Mouse (Mus musculus) stomach, embryonic 15.5 days (tissue): ENCODE measurements around the gene Hyal2. TPM values are rescaled to one million over a fixed set of nuclear protein-coding genes. Genes with fewer than 3 reads are reported as not detected.
A peak's percentile ranks its signal among the peaks of the same experiment; 100 is the strongest.

Source experiments
- ATAC-seq: fragments of 200-750 bp; cut with Nextera tagmentation; 2 replicates; pipeline ENCODE4 v1.8.0; 2017; ENCODE audit warnings: low read depth, moderate number of reproducible peaks, moderate TSS enrichment; ENCODE audit not compliant: insufficient read depth, low FRiP score
- H3K27ac ChIP-seq: fragments of 300-500 bp; sonication (generic); 2 replicates; pipeline ENCODE4 v1.5.1; 2015; ENCODE audit warnings: mild to moderate bottlenecking, inconsistent platforms
- H3K27me3 ChIP-seq: fragments of 300-500 bp; sonication (generic); replicated peaks from 2 replicates; pipeline ENCODE4 v1.6.1; 2015; ENCODE audit warnings: inconsistent platforms
- H3K36me3 ChIP-seq: fragments of 300-500 bp; sonication (generic); 2 replicates; pipeline ENCODE4 v1.6.1; 2015; ENCODE audit warnings: inconsistent platforms
- H3K4me1 ChIP-seq: fragments of 300-500 bp; sonication (generic); 2 replicates; pipeline ENCODE4 v1.6.1; 2015; ENCODE audit warnings: inconsistent platforms
- H3K4me2 ChIP-seq: fragments of 300-500 bp; sonication (generic); 2 replicates; pipeline ENCODE4 v1.6.1; 2015; ENCODE audit warnings: mild to moderate bottlenecking, inconsistent platforms
- H3K4me3 ChIP-seq: fragments of 300-500 bp; sonication (generic); replicated peaks from 2 replicates; pipeline ENCODE4 v1.5.1; 2015; ENCODE audit warnings: inconsistent platforms
- H3K9ac ChIP-seq: fragments of 300-500 bp; sonication (generic); 2 replicates; pipeline ENCODE4 v1.6.1; 2015; ENCODE audit warnings: inconsistent platforms
- H3K9me3 ChIP-seq: fragments of 300-500 bp; sonication (generic); 2 replicates; pipeline ENCODE4 v1.6.1; 2016; ENCODE audit warnings: inconsistent platforms
- WGBS: fragments of 180-500 bp; shearing (Covaris S2); methylation state at CpG from one replicate; pipeline ENCODE4 v1.1.7; 2015; 5-methylcytosine and 5-hydroxymethylcytosine counted together
- polyA plus RNA-seq: library from polyadenylated mRNA; unstranded; fragments of >200 nt; fragmentation: Nextera tagmentation; extraction: Ambion mirVana; gene quantifications from 2 replicates; pipeline ENCODE4 v1.2.1, GENCODE M21; 2015

Gene Hyal2
- polyA plus RNA-seq: 84.2 and 85.4 TPM in 2 replicates

- H3K27ac ChIP-seq: peak within 1 kb of the TSS; percentile 91
- 14% methylated on average over 18 of the region's 18 CpGs for WGBS
- no peak for ATAC-seq
Measured at GRCm38 (mm10) chr9:107567702-107568319, at the start of gene Hyal2. TSS of gene Hyal2 (plus strand) at chr9:107567945.

GRCm38 (mm10) chr9:107520331-107520730, 47.4 kb upstream of the Hyal2 start:
- ATAC-seq: no peak
- Histone ChIP-seq H3K36me3 (no peaks in the 10 kb centered on the region), H3K9me3 (no peaks in the 10 kb centered on the region), H3K4me3 (no peak overlapping the region), H3K27ac (no peak overlapping the region), H3K9ac (no peak overlapping the region), H3K27me3 (peaks cover 4% of the 10 kb centered on the region; the same call in 1 of the 2 replicates), H3K4me1 (peaks cover 17% of the 10 kb centered on the region; the same call in 1 of the 2 replicates), H3K4me2 (no peak overlapping the region)
- 65% methylated on average over 6 of the region's 6 CpGs for WGBS

More at GRCm38 (mm10) chr9:107567702-107568319, at the start of gene Hyal2:
- H3K4me1 ChIP-seq: peaks cover 61% of the 10 kb centered on the region
- H3K4me2 ChIP-seq: peak within 1 kb of the TSS; percentile 74
- H3K27me3 ChIP-seq: no peaks in the 10 kb centered on the region
- peaks cover 20% of the 10 kb centered on the region for H3K36me3 ChIP-seq
- H3K9ac ChIP-seq: peak within 1 kb of the TSS; percentile 78
- H3K4me3 ChIP-seq: peak within 1 kb of the TSS; percentile 85
- H3K9me3 ChIP-seq: no peaks in the 10 kb centered on the region

GRCm38 (mm10) chr9:107521190-107521589, 46.6 kb upstream of the Hyal2 start:
- ATAC-seq: no peak
- H3K4me3 ChIP-seq: no peak overlapping the region
- peaks cover 17% of the 10 kb centered on the region for H3K4me1 ChIP-seq
- H3K9ac ChIP-seq: no peak overlapping the region
- WGBS: 20% methylated on average over 5 of the region's 5 CpGs
- H3K36me3 ChIP-seq: no peaks in the 10 kb centered on the region
- H3K4me2 ChIP-seq: 0 out of 2 replicates have a peak overlapping the region, but pooled peaks have one; percentile 49
- H3K27ac ChIP-seq: no peak overlapping the region
- peaks cover 12% of the 10 kb centered on the region for H3K27me3 ChIP-seq
- H3K9me3 ChIP-seq: no peaks in the 10 kb centered on the region

- Histone ChIP-seq H3K4me2 (peak overlapping the region; percentile 49), H3K9me3 (no peaks in the 10 kb centered on the region), H3K4me3 (peak overlapping the region; percentile 23), H3K4me1 (peaks cover 22% of the 10 kb centered on the region), H3K27me3 (peaks cover 14% of the 10 kb centered on the region), H3K9ac (no peak overlapping the region), H3K36me3 (no peaks in the 10 kb centered on the region), H3K27ac (peak overlapping the region; percentile 16; the same call in 1 of the 2 replicates)
- ATAC-seq: peak; percentile 56; the same call in 1 of the 2 replicates
- 15% methylated on average over 25 of the region's 25 CpGs for WGBS
Measured at GRCm38 (mm10) chr9:107521711-107522399, 45.9 kb upstream of the Hyal2 start.

- Histone ChIP-seq H3K27ac (0 out of 2 replicates have a peak overlapping the region, but pooled peaks have one; percentile 16), H3K4me3 (peak overlapping the region; percentile 23), H3K4me2 (peak overlapping the region; percentile 49), H3K9me3 (no peaks in the 10 kb centered on the region), H3K36me3 (no peaks in the 10 kb centered on the region), H3K27me3 (peaks cover 18% of the 10 kb centered on the region), H3K4me1 (peaks cover 27% of the 10 kb centered on the region), H3K9ac (no peak overlapping the region)
- WGBS: 41% methylated on average over 2 of the region's 2 CpGs
- ATAC-seq: no peak
Measured at GRCm38 (mm10) chr9:107522400-107522711, 45.4 kb upstream of the Hyal2 start.

- no peak overlapping the region for H3K27ac ChIP-seq
- H3K27me3 ChIP-seq: peaks cover 24% of the 10 kb centered on the region
- H3K4me2 ChIP-seq: peak overlapping the region; percentile 87
- H3K36me3 ChIP-seq: no peaks in the 10 kb centered on the region
- H3K9ac ChIP-seq: no peak overlapping the region
- peak overlapping the region; percentile 42 for H3K4me3 ChIP-seq
- H3K4me1 ChIP-seq: peaks cover 22% of the 10 kb centered on the region
- WGBS: 5% methylated on average over 44 of the region's 44 CpGs
- peak; percentile 64 for ATAC-seq
- H3K9me3 ChIP-seq: no peaks in the 10 kb centered on the region
Measured at GRCm38 (mm10) chr9:107526198-107527026, 41.3 kb upstream of the Hyal2 start.

DNA sequence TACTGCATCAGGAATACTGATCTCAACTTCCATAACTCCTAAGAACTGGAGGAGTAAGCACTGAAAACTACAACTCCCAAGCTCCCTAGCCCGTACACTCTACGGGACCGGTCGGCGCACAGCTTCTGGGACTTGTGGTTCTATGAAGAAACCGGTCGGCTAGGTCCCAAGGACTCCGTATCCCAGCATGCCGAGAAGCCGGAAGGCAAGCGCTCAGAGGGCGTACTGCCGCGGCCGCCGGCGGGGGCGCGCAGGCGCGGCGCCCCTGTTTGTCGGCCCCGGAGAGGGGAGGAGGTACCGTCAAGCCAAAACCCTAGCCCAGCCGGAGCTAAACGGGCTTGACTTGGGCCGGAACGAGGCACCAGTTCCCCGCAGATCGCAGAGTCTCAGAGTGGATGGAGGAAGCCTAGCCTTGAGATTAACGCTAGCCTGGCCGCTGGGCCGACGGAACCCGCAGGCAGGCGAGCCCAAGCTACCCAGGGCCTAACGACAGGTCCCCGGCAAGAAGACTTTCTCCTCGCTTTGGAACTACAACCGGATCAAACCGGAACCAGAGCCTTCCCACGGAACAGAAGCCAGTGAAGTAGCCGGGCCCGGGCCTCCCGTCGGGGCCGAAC, 33.8 kb upstream of the Hyal2 start, which contains the start of gene Tmem115:
Gene Tmem115, plus strand, starts transcription at position 155 of the 617 bp plus-strand sequence.
- peaks cover 15% of the 10 kb centered on the region for H3K36me3 ChIP-seq
- no peaks in the 10 kb centered on the region for H3K27me3 ChIP-seq
- H3K4me3 ChIP-seq: peak within 1 kb of the TSS; percentile 83
- under 1% methylated on average over 48 of the region's 48 CpGs for whole genome bisulfite sequencing
- peaks cover 21% of the 10 kb centered on the region for H3K4me1 ChIP-seq
- peak within 1 kb of the TSS; percentile 78 for H3K4me2 ChIP-seq
- ATAC-seq: peak; percentile 99
- peak within 1 kb of the TSS; percentile 80 for H3K27ac ChIP-seq
- H3K9ac ChIP-seq: peak within 1 kb of the TSS; percentile 54
- H3K9me3 ChIP-seq: no peaks in the 10 kb centered on the region

- H3K36me3 ChIP-seq: peaks cover 21% of the 10 kb centered on the region
- H3K9me3 ChIP-seq: no peaks in the 10 kb centered on the region
- peak; percentile 4 for ATAC-seq
- peak overlapping the region; percentile 54 for H3K9ac ChIP-seq
- H3K4me2 ChIP-seq: peak overlapping the region; percentile 78
- no peaks in the 10 kb centered on the region for H3K27me3 ChIP-seq
- under 1% methylated on average over 40 of the region's 40 CpGs for WGBS
- H3K27ac ChIP-seq: peak overlapping the region; percentile 80
- H3K4me3 ChIP-seq: peak overlapping the region; percentile 83
- peaks cover 21% of the 10 kb centered on the region for H3K4me1 ChIP-seq
Measured at GRCm38 (mm10) chr9:107534408-107535202, 33.1 kb upstream of the Hyal2 start.

DNA sequence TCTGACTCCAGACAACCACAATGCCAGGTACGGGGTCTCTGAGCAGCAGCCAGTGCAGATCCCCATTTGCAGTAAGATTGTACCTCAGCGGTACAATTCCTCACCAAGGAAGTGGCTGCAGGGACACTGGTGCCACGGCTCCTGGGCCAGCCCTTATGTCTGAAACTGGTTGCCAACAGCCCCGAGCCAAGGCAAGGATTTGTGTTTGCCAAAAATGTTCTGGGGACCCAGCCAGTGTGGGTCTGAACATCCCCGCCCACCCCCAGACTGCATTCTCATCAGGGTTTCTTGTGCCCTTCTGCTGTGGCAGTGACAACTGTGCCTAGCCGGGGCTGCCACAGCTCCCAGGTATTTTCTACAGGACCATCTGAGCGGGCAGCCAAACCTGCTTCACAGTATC, 29.5 kb upstream of the Hyal2 start:
- Histone ChIP-seq H3K9ac (no peak overlapping the region), H3K4me3 (no peak overlapping the region), H3K9me3 (no peaks in the 10 kb centered on the region), H3K4me2 (no peak overlapping the region), H3K27me3 (no peaks in the 10 kb centered on the region), H3K27ac (no peak overlapping the region), H3K4me1 (peaks cover 39% of the 10 kb centered on the region), H3K36me3 (peaks cover 27% of the 10 kb centered on the region)
- WGBS: 89% methylated on average over 7 of the region's 7 CpGs
- ATAC-seq: no peak

DNA sequence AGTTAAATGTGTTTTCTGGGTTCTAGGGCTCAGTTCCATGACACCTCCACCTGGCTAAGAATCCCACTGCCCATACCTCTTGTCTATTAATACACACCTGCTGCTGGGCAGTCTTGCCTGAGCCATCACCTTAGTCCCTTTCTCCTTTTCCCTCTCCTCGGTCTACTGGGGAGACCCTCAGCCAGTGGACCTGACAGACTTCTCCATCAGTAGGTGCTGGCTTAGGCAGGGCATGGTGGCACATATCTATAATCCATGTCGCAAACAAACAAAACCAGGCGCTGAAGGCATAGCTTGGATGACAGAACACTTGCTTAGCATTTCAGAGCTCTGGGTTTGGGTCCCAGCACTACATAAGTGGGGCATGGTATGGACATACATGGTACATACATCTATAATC, 29.0 kb upstream of the Hyal2 start:
- H3K4me3 ChIP-seq: no peak overlapping the region
- no peak overlapping the region for H3K27ac ChIP-seq
- 89% methylated on average over 3 of the region's 3 CpGs for WGBS
- H3K4me2 ChIP-seq: no peak overlapping the region
- no peaks in the 10 kb centered on the region for H3K9me3 ChIP-seq
- H3K36me3 ChIP-seq: peaks cover 30% of the 10 kb centered on the region
- peaks cover 40% of the 10 kb centered on the region for H3K4me1 ChIP-seq
- H3K9ac ChIP-seq: no peak overlapping the region
- no peaks in the 10 kb centered on the region for H3K27me3 ChIP-seq
- ATAC-seq: no peak

DNA sequence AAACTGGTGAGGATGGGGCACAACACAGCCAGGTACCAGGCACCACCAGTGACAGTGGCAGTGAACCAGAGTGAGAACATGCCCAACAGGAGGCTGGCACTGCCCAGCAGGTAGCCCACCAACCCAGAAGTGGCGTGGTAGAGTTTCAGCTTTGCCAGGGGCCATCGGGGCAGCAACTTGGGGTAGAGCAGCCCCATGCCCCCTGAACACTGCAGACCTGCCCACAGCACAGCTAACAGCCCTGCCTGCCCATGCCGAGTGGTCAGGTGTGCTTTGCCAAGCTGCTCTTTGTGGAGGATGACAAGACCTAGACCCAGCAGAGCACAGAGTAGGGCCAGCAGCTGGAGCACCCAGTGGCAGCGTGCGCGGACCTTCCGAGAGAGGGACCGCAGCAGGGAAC, 27.8 kb upstream of the Hyal2 start:
- no peak for ATAC-seq
- Histone ChIP-seq H3K4me3 (no peak overlapping the region), H3K36me3 (peaks cover 34% of the 10 kb centered on the region), H3K9me3 (no peaks in the 10 kb centered on the region), H3K27me3 (no peaks in the 10 kb centered on the region), H3K4me2 (no peak overlapping the region), H3K9ac (no peak overlapping the region), H3K4me1 (peaks cover 40% of the 10 kb centered on the region), H3K27ac (no peak overlapping the region)
- WGBS: 92% methylated on average over 8 of the region's 8 CpGs
